Mouse (Mus musculus) heart, adult 9 months (tissue): Measurements from ENCODE around the gene Sorbs2.

Source experiments
- DNase-seq, 2 experiments: peaks; one replicate each; pipeline ENCODE4 v3.0.0; 2022; ENCODE audit warnings: low spot score in 2 of 2

Sorbs2 gene

DNA sequence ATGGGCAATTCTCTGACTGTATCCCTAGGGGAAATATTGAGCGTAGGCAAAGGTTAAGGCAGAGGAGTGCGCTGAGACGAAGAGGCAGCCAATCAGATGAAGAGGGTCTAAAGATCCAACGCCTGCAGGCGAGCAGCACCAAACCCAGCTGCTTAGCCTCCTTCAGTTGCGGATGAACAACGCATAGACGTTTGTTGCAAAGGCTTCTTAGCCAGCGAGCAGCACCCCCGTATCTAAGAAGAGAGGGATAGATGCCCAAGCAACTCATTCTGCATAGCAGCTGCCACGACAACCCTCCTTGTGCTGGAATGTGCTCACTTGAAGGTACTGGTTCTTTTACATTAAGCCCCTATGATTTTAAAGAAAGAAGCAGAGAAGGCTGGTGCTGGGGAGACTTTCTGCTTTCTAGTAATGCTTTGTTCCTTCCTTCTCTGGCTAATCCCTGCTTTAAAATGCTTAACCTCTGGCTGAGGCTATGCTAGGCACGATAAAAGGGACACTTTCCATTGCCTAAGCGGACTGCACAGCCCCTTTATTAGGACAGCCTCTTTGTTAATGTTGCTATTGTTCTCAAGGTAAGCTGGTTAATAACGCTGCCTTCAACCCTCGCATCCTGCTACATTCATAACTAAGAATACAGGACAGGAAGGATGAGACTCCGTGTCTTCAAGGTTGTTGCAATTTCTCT lies at the start of gene Sorbs2:
Gene Sorbs2 (plus strand): TSS at position 155 of the 688 bp plus-strand sequence.
- DNase-seq, result no peak

DNA sequence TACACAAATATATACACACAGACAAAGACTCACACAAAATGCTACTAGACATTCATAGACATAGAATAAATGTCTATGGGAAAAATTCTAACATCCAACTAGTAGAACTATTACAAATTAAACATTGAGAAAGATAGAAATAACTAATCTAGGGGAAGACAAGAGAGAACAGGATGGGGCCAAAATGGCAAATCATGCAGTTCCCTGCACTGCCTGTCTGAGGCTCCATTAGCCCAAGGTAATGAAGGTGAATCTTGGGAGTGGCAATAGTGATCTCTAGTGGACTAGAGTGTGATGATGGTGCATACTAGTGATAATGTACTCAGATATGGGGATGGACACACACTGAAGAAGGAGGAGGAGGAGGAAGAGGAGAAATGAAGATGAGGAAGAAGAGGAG lies 49.7 kb upstream of the Sorbs2 start:
- no peak for DNase-seq

DNA sequence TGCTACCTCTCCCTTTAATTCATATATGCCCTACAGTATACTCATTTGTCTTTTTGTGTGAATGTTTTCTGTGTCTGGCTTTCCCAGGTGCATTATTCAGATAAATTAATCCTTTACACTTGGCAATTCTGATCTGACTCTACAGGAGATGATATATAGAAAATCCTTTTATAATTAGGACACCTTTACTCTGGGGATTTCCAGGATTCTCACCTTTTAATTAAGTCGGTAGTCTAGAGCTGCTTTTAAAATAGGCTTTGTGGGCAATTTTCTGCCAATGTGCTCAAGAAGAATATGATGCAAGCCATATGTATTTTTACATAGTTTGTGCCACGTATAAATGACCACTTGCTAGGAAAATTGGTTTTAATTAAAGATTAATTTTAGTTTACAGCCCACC lies 38.6 kb upstream of the Sorbs2 start:
- DNase-seq, result no peak

DNA sequence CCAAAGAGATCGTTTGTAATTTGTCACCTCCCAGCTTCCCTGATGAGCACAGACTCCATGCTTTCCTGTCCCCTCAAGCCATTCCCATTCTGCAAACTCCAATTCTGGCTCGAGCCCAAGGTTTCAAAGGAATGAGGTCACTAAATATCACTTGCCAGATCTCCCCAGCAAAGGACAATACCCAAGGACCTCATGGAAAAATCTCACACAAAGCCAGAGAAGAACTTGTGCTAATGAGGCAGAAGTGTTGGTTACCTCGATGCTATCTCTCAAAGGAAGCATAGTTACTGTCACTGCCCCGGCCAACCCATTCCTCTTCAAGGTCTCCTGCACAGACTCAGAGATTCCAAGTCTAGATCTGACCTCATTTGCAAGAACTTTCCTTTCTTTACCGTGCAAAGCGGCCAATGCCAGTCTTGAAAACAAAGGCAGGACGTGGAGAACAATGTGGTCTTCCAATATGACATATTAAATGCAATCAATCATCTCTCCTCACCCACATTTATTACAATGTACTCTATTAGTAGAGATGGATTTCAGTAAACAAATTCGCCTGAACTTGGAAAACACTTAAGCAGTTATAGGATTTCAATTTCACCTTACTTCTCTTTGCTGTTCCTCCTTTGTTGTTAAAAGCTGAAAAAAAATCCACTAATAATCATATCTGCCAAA lies 37.9 kb upstream of the Sorbs2 start:
- peak; percentile 16 to 17 for DNase-seq

DNA sequence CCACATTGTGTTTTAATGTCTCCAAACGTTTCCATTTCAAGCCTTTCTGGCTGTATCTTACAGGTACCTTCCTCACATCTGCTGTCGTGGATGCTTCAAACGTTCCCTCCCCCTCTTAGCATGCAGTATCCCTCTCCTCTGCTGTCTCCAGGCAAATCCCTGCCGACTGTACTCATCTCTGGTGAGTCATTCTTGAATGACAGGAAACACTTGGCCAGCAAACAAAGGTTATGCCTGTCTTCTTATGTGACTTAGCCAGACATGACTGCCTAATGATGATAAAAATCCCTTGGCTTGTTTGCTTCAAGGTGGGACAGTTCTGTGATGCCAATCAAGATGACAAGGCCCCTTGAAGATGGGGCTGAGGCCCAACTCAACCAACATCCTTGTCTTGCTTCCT lies 26.7 kb upstream of the Sorbs2 start:
- DNase-seq, result no peak

DNA sequence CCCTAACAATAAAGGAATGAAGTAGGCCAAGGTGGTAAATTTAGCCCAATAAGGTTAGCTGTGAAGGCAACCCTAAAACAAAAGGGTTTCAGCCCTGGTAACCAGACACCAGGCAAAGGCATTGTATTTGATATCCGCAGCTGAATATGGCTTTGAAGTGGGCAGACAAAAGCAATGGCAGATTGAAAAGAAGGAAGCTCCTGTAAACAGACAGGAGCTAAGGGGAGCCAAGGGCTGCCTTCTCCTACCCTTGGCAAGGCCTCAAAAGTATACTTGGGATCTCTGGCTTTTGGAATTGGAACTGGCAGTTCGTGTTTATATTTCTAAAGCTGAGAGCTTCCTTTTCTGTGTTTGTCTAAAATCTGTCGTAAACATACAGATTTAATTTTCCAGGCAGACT lies 21.3 kb upstream of the Sorbs2 start:
- DNase-seq, result no peak

DNA sequence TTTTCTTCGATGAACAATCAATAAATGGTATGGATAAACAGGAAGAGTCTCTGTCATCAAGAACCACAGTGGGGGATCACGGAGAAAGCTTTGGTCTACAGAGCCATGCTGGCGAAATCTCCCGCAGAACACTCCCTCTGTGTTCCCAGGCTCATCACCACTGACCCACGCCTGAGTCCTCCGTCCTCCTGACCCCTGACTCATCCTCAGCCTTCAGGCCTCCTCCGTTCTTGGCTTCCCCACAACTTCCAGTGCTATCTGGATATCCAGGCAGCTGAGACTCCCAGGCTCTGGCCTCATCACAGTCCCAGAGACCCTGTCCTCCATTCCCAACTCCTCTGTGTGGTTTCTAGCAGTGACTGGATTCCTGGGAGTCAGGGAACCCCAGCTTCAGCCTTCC lies 3.6 kb upstream of the Sorbs2 start:
- no peak for DNase-seq

DNA sequence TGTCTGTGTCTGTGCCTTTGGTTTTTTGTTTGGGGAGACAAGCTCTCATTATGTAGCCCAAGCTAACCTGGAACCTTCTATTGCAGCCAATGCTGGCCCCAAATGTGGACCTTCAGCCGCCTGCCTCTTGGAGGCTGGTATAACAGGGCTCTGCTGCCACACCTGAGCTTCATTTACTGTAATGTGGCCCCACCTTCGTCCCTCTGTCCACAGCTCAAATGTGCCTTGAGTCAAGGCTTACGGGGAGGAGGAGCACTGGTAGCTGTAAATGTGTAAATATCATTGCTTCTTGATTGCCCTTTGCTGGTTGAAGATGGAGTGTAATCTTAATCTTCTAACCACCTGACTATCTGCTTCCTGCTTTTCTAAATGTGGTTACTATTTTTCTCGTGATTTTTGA lies 1.2 kb upstream of the Sorbs2 start:
- DNase-seq, result no peak

DNA sequence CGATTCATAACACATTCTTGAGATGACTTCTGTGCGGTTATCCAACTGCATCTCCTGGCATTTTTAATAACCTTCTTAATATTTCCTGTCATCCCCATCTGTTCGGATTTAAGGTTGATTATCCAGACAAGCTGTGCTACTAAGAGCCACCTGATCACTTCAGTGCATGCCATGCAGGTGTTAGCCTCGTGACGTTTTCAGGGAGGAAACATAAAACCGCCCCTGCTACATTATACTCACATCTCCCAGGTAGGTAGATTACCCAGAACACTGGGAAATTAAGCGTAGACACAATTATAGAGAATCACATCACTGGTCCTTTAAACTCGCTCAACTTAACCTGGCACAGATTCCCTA lies 333 bp upstream of the Sorbs2 start:
- DNase-seq, result no peak

DNA sequence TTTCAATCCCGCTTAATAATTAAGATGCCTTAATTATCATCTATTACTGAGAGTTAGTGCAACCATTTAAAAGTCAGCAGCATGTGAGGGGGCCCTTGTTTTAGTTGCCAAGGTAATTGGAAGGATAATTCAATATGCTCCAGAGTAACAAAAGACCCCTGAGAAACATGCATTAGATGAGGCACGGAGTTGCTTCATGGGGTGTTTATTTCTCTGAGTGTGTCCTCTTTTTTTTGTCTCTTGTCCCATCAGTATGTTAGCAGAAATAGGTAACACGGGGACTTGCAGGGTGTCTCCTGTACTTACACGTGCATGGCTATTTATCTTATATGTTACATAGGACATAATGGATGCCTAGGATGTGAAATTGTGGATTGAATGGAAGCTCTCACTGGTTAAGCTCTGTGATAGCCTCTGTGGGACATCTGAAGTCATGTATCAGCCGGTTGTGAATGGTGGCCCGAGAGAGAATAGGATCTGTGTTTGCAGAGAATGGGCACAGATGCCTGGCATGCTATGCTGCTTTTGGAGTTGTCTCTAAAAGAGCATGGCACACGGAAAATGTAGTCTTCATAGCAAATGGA lies 1.0 kb downstream of the Sorbs2 start:
- DNase-seq, result no peak

DNA sequence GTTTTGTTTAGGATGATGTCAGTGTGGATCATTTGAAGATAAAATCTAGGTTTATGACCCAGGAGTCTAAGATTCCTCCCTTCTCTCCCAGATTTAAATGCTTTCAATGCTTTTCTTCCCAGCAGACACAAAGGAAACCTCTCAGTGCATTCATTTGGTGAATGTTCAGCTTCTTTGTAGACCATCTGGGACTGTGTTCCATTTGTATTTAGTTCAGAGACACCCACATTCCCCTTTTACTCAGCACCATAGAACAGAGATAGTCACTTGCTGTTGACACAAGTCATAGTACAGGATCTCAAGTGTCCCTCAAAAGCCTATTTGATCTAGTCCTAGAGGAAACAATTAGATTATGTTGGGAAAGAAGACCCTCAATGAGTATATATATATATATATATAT lies 4.8 kb downstream of the Sorbs2 start:
- DNase-seq, result no peak

DNA sequence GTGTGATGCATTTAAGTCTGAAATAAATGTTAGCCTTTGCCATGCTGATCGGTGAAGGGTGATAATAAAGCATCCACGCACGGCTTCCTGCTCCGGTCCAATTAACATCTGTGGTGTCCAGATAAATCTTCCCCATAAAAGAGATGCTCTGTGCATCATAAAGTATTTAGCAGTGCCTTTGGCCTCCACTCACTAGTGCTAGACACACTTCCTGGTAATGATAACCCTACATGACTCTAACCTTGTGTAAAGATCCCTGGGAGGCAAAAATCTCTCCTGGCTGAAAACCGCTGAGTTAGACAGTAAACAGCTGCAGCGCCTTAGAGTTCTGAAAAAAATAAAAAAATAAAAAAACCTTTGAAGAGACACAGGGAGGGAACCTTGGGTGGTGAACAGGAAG lies 14.0 kb downstream of the Sorbs2 start:
- no peak for DNase-seq

DNA sequence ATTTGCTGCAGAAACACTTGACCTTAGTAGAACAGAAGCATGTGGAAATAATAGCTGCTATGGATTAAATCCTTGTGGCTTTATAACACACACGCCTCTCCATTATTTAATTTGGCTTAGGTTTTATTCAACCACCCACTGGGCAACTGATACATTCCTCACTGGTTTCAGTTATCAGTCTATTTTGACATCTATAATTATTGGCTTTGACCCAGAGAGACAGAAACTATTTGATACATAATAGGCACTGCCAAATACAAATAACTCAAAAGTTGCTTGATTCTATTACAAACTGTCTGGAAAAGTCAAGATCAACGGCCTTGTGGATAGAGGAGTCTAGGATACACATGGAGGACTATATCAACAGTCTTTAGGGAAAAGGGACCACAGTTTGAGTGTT lies 20.1 kb downstream of the Sorbs2 start:
- DNase-seq, result no peak

DNA sequence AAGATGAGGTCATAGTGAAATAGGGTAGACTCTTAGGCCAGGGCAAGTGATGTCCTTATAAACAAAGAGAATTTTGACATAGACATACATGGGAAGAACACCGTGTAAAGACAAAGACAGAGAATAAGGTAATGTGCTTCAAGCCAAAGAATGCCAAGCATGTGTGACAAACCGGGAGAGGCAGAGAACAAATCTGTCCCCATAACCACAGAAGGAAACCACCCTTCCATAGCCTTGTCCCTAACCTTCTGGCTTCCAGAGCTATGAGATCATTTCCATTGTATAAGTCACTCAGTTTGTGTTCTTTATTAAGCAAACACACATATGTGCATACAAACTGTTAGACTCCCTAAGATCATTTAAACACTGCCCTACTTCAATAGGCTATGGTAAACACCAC lies 21.3 kb downstream of the Sorbs2 start:
- DNase-seq, result no peak

DNA sequence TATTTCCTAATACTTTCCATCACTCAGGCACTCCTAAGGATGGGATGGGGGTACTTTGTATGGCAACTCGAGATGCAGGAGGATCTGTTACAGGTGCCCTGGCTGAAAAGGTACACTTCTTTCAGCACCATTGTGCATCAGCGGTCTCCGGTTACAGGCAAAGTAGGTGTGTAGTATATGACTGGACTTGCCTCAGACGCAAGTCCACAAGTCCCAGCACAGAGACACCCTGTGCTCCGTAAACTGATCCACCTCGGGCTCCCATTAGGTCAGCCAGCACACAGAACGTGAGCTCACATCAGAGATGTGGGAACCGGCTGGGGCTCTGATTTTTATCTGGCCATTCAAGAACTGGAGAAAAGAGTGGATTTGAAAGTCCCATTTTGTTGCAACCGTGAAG lies 29.0 kb downstream of the Sorbs2 start:
- DNase-seq, result no peak

DNA sequence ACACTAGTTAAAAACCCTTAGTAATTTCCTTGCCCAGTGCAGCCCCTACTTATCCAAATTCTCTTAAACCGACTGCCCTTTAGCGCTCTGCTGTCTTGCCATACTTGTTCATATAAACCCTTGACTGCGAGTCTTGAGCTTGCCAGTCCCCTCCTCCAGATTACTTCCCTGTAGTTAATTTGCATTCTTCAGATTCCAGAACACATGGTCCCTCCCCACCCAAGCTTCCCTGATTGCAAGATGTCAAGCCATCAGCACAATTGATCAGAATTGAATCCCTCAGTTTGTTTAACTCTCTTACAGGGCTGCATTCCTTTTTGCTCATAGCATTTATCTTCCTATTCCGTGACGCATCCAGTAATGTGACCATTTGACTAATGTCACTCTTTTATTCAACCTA lies 32.9 kb downstream of the Sorbs2 start:
- DNase-seq, result no peak

DNA sequence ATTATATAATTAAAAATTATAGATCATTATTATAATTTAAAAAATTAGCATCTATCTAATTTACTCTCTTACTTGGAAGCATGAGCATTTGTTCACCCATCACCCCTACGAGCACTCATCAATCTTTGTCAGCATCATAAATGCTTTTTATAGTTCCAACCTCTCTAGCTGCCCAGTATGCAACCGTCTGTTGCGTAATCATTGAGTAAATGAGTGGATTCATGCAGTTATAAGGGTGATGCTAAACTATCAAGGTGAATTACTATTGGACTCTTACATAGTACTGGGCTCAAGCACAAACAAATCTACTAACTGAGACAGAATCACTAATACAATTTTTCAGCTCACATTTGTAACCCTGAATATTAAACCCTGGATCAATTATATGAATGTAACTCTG lies 44.6 kb downstream of the Sorbs2 start:
- no peak for DNase-seq

DNA sequence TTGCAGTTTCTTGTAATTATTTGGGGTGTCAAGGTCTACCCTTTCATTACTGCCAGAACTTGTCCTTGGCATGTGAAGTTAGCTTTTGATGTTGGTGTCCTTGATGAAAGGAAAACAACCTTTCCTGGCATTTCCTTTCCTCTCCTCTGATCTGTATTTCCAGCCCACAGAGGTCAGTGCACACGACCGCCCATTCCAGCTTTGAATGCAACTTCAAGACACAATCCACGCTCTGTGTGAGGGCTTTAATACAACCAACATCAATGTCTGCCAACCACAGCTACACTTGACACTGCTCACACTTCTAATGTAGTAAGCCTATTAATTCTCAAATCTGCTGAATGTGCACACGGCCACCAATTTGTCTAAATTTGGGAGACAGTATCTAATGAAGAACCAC lies 47.0 kb downstream of the Sorbs2 start:
- DNase-seq, result no peak

DNA sequence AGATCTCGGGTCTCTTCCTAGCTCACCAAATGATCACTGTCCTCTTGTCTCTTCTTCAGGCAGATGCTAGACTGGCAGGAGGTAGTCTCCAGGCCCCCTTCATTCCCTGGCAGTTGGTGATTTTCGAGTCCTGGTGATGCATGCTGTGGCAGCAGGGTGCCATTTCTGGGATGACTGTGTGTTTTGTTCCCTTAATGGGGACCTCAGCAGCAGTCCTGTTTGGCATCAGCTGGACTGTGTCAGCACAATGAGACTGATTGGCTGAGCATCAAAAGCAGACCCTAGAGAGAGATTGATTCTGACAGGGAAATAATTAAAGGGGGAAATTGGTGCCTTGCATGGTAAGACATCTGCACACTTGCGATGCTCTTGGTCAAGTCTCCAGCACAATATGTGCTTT lies 50.3 kb downstream of the Sorbs2 start:
- no peak for DNase-seq

DNA sequence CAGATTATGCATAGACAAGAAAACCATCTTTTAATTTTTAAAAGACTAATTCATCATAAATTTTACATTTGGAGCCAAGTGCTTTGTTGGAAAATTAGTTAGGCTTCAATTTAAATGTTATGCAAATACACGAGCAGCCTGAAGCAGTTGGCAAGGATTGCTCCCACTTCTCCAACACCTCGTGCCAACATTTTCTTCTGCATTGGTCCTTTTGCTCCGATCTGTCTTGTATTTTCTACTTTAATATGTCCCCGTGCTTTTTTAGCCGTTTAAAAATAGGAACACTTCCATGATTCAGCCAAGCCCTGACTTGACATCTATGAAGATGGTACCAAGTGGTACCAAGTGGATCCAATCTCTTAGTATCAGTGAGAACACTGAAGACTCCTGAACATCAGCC lies 50.8 kb downstream of the Sorbs2 start:
- no peak for DNase-seq

DNA sequence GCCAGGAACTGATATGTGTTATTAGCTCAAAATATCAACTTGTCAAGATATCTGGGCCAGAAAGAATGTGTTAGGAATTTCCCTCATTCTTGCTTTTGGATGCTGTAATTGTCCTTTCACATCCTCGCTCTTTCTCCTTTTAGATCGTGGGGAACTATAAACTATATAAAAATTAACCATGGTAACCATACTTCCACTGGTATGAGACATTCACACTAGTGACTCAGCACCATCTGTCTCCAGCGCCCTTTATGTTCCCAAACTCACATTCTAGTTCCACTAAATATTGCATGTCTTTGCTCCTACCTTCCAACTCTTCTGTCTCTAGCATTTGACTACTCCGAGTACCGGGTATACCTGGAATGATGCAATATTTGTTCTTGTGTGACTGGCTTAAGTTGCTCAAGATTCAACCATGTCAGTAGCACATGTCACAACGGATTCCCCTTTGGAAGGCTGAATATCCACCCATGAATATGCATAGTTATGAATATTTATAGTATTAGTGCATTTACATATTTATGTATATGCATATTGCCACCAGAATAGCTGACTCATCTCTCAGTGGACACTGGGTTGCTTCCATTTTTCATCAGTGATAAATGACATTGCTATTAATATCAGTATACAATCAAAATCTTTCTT lies 51.7 kb downstream of the Sorbs2 start:
- no peak for DNase-seq

DNA sequence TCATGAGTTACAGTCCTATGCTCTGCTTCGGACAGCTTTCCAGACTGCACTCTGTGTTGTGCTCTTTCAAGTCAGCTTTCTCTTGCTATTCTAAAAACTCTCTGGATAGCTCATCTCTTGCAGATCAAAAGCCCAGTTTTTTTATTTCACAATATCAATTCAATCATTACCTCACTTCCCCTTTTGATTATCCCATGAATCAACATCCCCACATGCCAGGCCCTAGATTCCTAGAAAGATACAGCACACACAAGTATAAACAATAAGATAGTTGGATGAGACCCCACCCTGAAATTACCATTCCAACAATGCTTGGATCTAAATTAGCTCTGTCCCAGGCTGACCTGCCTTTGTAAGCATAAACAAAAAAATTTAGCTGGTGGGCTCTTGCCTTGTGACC lies 57.6 kb downstream of the Sorbs2 start:
- DNase-seq, result no peak

DNA sequence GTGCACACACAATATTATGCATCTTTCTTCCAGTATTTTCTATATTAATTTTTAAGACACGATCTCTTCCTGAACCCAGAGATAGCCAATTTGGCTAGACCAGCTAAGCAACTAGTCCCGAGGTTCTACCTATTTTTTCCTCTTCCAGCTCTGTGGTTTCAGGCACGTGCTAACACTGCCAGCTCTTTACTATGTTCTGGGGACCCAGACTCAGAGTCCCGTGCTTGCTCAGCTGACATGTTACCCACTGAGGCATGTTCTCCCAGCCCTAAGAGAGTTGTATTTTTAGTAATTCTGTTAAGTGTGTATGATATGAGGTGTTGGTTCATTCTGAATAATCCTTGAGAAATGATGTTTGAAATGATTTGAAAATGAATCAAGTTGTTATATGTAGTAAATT lies 62.5 kb downstream of the Sorbs2 start:
- DNase-seq, result no peak
